Mouse (Mus musculus) liver, adult 2 months (tissue): ENCODE data around the gene Gdpgp1. TPM values are rescaled to one million over a fixed set of nuclear protein-coding genes. Genes with fewer than 3 reads are reported as not detected.

ENCODE experiments used
- DNase-seq: peaks from one replicate; pipeline ENCODE4 v3.0.0-alpha.2; 2011; ENCODE audit warnings: low read depth, low spot score; ENCODE audit errors: extremely low read depth
- H3K27ac ChIP-seq: fragments of 200-500 bp; replicated peaks from 2 replicates; pipeline ENCODE4 v1.5.1; 2012; ENCODE audit warnings: low read depth, mild to moderate bottlenecking, control low read depth, inconsistent platforms, low read length; ENCODE audit not compliant: insufficient read depth
- H3K27me3 ChIP-seq: fragments of 200-500 bp; 2 replicates; pipeline ENCODE4 v1.6.1; 2012; ENCODE audit warnings: mild to moderate bottlenecking, moderate library complexity, low read length, inconsistent platforms; ENCODE audit not compliant: control insufficient read depth, insufficient read depth
- H3K36me3 ChIP-seq: fragments of 200-500 bp; 2 replicates; pipeline ENCODE4 v1.6.1; 2012; ENCODE audit warnings: low read length, inconsistent platforms; ENCODE audit not compliant: control insufficient read depth, insufficient read depth
- H3K4me1 ChIP-seq: fragments of 200-500 bp; 2 replicates; pipeline ENCODE4 v1.6.1; 2011; ENCODE audit warnings: low read length; ENCODE audit not compliant: control insufficient read depth, insufficient read depth
- H3K4me3 ChIP-seq: fragments of 200-500 bp; 2 replicates; pipeline ENCODE4 v1.5.1; 2011; ENCODE audit warnings: low read depth, mild to moderate bottlenecking, control low read depth, low read length, moderate library complexity; ENCODE audit not compliant: insufficient read depth
- H3K79me2 ChIP-seq: fragments of 200-500 bp; 2 replicates; pipeline ENCODE4 v1.6.1; 2012; ENCODE audit warnings: inconsistent platforms, mild to moderate bottlenecking, low read length, moderate library complexity; ENCODE audit not compliant: control insufficient read depth, insufficient read depth
- H3K9ac ChIP-seq: fragments of 200-500 bp; 2 replicates; pipeline ENCODE4 v1.6.1; 2012; ENCODE audit warnings: low read depth, mild to moderate bottlenecking, control low read depth, inconsistent platforms, low read length
- CTCF ChIP-seq: fragments of 200-500 bp; IDR thresholded peaks from 2 replicates; pipeline ENCODE4 v1.5.1; 2011; ENCODE audit warnings: low read depth, low read length, control low read depth
- POLR2A ChIP-seq: fragments of 200-500 bp; IDR thresholded peaks from 2 replicates; pipeline ENCODE4 v1.6.1; 2011; ENCODE audit warnings: low read length, control low read depth; ENCODE audit not compliant: insufficient read depth; ENCODE audit errors: extremely low read depth
- WGBS: fragments of 180-500 bp; shearing (Covaris S2); methylation state at CpG from one replicate; pipeline ENCODE4 v1.1.7; 2018; 5-methylcytosine and 5-hydroxymethylcytosine counted together
- polyA plus RNA-seq: library from polyadenylated mRNA; depleted of rRNA; stranded (reverse); fragments of >200 nt; gene quantifications from 2 replicates; pipeline ENCODE4 v1.2.3, GENCODE M21; 2012; rRNA removed
- total RNA-seq: library from RNA; depleted of rRNA; stranded (reverse); fragments of >200 nt; gene quantifications from 2 replicates; pipeline ENCODE4 v1.2.3, GENCODE M21; 2014; rRNA removed

Gene Gdpgp1
- total RNA-seq (1.2 and 1.9 TPM in 2 replicates), polyA plus RNA-seq (2.1 and 2.2 TPM in 2 replicates)

GRCm38 (mm10) chr7:80232489-80233029 is at the start of gene Gdpgp1, which contains the start of gene Cib1:
TSS of gene Gdpgp1 (plus strand) at chr7:80232865.
TSS of gene Cib1 (minus strand) at chr7:80232813.
- H3K27me3 ChIP-seq, result no peaks in the 10 kb centered on the region
- under 1% methylated on average over 56 of the region's 56 CpGs for WGBS

GRCm38 (mm10) chr7:80183466-80183865 is 49.2 kb upstream of the Gdpgp1 start:
- no peaks in the 10 kb centered on the region for H3K27me3 ChIP-seq
- H3K27ac ChIP-seq, result no peak overlapping the region
- no peaks in the 10 kb centered on the region for H3K79me2 ChIP-seq
- no peaks in the 10 kb centered on the region for H3K36me3 ChIP-seq
- no peak overlapping the region for H3K9ac ChIP-seq
- TF ChIP-seq POLR2A, result no peak
- TF ChIP-seq CTCF, result no peak
- no peak overlapping the region for H3K4me3 ChIP-seq
- no peak for DNase-seq
- WGBS, result 100% methylated on average over 1 of the region's 1 CpGs
- H3K4me1 ChIP-seq, result peaks cover 10% of the 10 kb centered on the region

More at GRCm38 (mm10) chr7:80232489-80233029, at the start of gene Gdpgp1, which contains the start of gene Cib1:
- Histone ChIP-seq H3K79me2 (peaks cover 13% of the 10 kb centered on the region; the same call in 1 of the 2 replicates), H3K9ac (peak within 1 kb of the TSS; percentile 83), H3K4me1 (peaks cover 9% of the 10 kb centered on the region), H3K36me3 (no peaks in the 10 kb centered on the region), H3K27ac (peak within 1 kb of the TSS; percentile 74), H3K4me3 (peak within 1 kb of the TSS; percentile 71)
- TF ChIP-seq POLR2A (peak; percentile 58; the same call in 1 of the 2 replicates), CTCF (no peak)
- DNase-seq, result peak; percentile 79

GRCm38 (mm10) chr7:80183969-80184368 is 48.7 kb upstream of the Gdpgp1 start:
- H3K4me1 ChIP-seq, result peaks cover 10% of the 10 kb centered on the region
- no peaks in the 10 kb centered on the region for H3K79me2 ChIP-seq
- no peak overlapping the region for H3K4me3 ChIP-seq
- DNase-seq, result no peak
- H3K27me3 ChIP-seq, result no peaks in the 10 kb centered on the region
- no peak overlapping the region for H3K9ac ChIP-seq
- WGBS, result 63% methylated on average over 5 of the region's 5 CpGs
- H3K36me3 ChIP-seq, result no peaks in the 10 kb centered on the region
- no peak overlapping the region for H3K27ac ChIP-seq
- TF ChIP-seq CTCF (no peak), POLR2A (no peak)

GRCm38 (mm10) chr7:80184551-80184950 is 48.1 kb upstream of the Gdpgp1 start:
- no peak for TF ChIP-seq CTCF
- TF ChIP-seq POLR2A, result no peak
- H3K9ac ChIP-seq, result no peak overlapping the region
- H3K79me2 ChIP-seq, result no peaks in the 10 kb centered on the region
- peaks cover 10% of the 10 kb centered on the region for H3K4me1 ChIP-seq
- peak overlapping the region; percentile 65 for H3K27ac ChIP-seq
- no peak overlapping the region for H3K4me3 ChIP-seq
- DNase-seq, result no peak
- WGBS, result 61% methylated on average over 4 of the region's 4 CpGs
- no peaks in the 10 kb centered on the region for H3K27me3 ChIP-seq
- no peaks in the 10 kb centered on the region for H3K36me3 ChIP-seq

- H3K79me2 ChIP-seq, result no peaks in the 10 kb centered on the region
- peaks cover 10% of the 10 kb centered on the region for H3K4me1 ChIP-seq
- H3K9ac ChIP-seq, result no peak overlapping the region
- H3K27ac ChIP-seq, result peak overlapping the region; percentile 65
- no peak for TF ChIP-seq POLR2A
- no peak for TF ChIP-seq CTCF
- no peaks in the 10 kb centered on the region for H3K27me3 ChIP-seq
- no peaks in the 10 kb centered on the region for H3K36me3 ChIP-seq
- DNase-seq, result peak; percentile 48
- H3K4me3 ChIP-seq, result no peak overlapping the region
- WGBS, result 49% methylated on average over 6 of the region's 6 CpGs
Measured at GRCm38 (mm10) chr7:80184968-80185367, 47.7 kb upstream of the Gdpgp1 start.

GRCm38 (mm10) chr7:80186021-80186420 is 46.6 kb upstream of the Gdpgp1 start:
- WGBS, result 3% methylated on average over 8 of the region's 8 CpGs
- H3K4me3 ChIP-seq, result no peak overlapping the region; the same call in 1 of the 2 replicates

More at GRCm38 (mm10) chr7:80186021-80186420, 46.6 kb upstream of the Gdpgp1 start:
- Histone ChIP-seq H3K36me3 (no peaks in the 10 kb centered on the region), H3K27me3 (no peaks in the 10 kb centered on the region), H3K79me2 (no peaks in the 10 kb centered on the region), H3K9ac (peak overlapping the region; percentile 64; the same call in 1 of the 2 replicates), H3K27ac (peak overlapping the region; percentile 71), H3K4me1 (peaks cover 10% of the 10 kb centered on the region)
- peak; percentile 77 for DNase-seq
- TF ChIP-seq CTCF (no peak), POLR2A (no peak)
